Mouse (Mus musculus) liver, embryonic 11.5 days (tissue): ENCODE data around the gene Hdac9. TPM values are rescaled to one million over a fixed set of nuclear protein-coding genes. Genes with fewer than 3 reads are reported as not detected.

Experiments used
- ATAC-seq: fragments of 200-750 bp; cut with Nextera tagmentation; replicated peaks from 2 replicates; pipeline ENCODE4 v1.8.0; 2017; ENCODE audit warnings: moderate number of reproducible peaks, mild to moderate bottlenecking, moderate TSS enrichment, moderate library complexity; ENCODE audit not compliant: low FRiP score
- DNase-seq: peaks from one replicate; pipeline ENCODE4 v3.0.0-alpha.2; 2017; ENCODE audit warnings: low spot score
- H3K27ac ChIP-seq: fragments of 300-500 bp; sonication (generic); 2 replicates; pipeline ENCODE4 v1.5.1; 2014; ENCODE audit warnings: mild to moderate bottlenecking, low read depth, low read length, control low read depth
- H3K27me3 ChIP-seq: fragments of 300-500 bp; sonication (generic); replicated peaks from 2 replicates; pipeline ENCODE4 v1.6.1; 2014; ENCODE audit warnings: low read length, mixed read lengths; ENCODE audit not compliant: control insufficient read depth, insufficient read depth
- H3K36me3 ChIP-seq: fragments of 300-500 bp; sonication (generic); 2 replicates; pipeline ENCODE4 v1.6.1; 2014; ENCODE audit warnings: mild to moderate bottlenecking, low read length, moderate library complexity, mixed read lengths; ENCODE audit not compliant: control insufficient read depth, insufficient read depth
- H3K4me1 ChIP-seq: fragments of 300-500 bp; sonication (generic); replicated peaks from 2 replicates; pipeline ENCODE4 v1.6.1; 2014; ENCODE audit warnings: low read length, mixed read lengths; ENCODE audit not compliant: control insufficient read depth, insufficient read depth
- H3K4me2 ChIP-seq: fragments of 300-500 bp; sonication (generic); 2 replicates; pipeline ENCODE4 v1.6.1; 2014; ENCODE audit warnings: mild to moderate bottlenecking, control low read depth, moderate library complexity
- H3K4me3 ChIP-seq: fragments of 300-500 bp; sonication (generic); 2 replicates; pipeline ENCODE4 v1.5.1; 2014; ENCODE audit warnings: low read depth, low read length, control low read depth
- H3K9ac ChIP-seq: fragments of 300-500 bp; sonication (generic); 2 replicates; pipeline ENCODE4 v1.6.1; 2014; ENCODE audit warnings: low read depth, low read length, control low read depth
- H3K9me3 ChIP-seq: fragments of 300-500 bp; sonication (generic); 2 replicates; pipeline ENCODE4 v1.6.1; 2016; ENCODE audit warnings: low read length, inconsistent platforms, mixed read lengths; ENCODE audit not compliant: control insufficient read depth
- WGBS: fragments of 180-500 bp; shearing (Covaris S2); extraction: QIAGEN DNeasy Blood & Tissue Kit; methylation state at CpG from one replicate; pipeline ENCODE4 v1.1.7; 2014; 5-methylcytosine and 5-hydroxymethylcytosine counted together
- polyA plus RNA-seq: library from polyadenylated mRNA; unstranded; fragments of >200 nt; fragmentation: Nextera tagmentation; extraction: Ambion mirVana; gene quantifications from 2 replicates; pipeline ENCODE4 v1.2.1, GENCODE M21; 2014

Gene Hdac9
- polyA plus RNA-seq, 1 experiment from 2014 or later, result 3.5 TPM

- Histone ChIP-seq H3K4me3 (no peak overlapping the region), H3K4me2 (no peak overlapping the region), H3K9ac (no peak overlapping the region), H3K4me1 (no peaks in the 10 kb centered on the region), H3K27ac (no peak overlapping the region), H3K36me3 (no peaks in the 10 kb centered on the region), H3K9me3 (no peaks in the 10 kb centered on the region), H3K27me3 (no peaks in the 10 kb centered on the region)
- ATAC-seq (no peak), DNase-seq (no peak)
- 46% methylated on average over 3 of the region's 3 CpGs for WGBS
Observed at GRCm38 (mm10) chr12:34495940-34496339, 421.0 kb downstream of the Hdac9 start.

GRCm38 (mm10) chr12:34489629-34490028 is 427.3 kb downstream of the Hdac9 start:
- H3K36me3 ChIP-seq, result no peaks in the 10 kb centered on the region
- no peaks in the 10 kb centered on the region for H3K27me3 ChIP-seq
- H3K4me3 ChIP-seq, result no peak overlapping the region
- ATAC-seq (no peak), DNase-seq (no peak)
- H3K9ac ChIP-seq, result no peak overlapping the region
- H3K9me3 ChIP-seq, result no peaks in the 10 kb centered on the region
- no peak overlapping the region for H3K4me2 ChIP-seq
- no peak overlapping the region for H3K27ac ChIP-seq
- no peaks in the 10 kb centered on the region for H3K4me1 ChIP-seq

- ATAC-seq (no peak), DNase-seq (no peak)
- H3K36me3 ChIP-seq, result no peaks in the 10 kb centered on the region
- no peaks in the 10 kb centered on the region for H3K27me3 ChIP-seq
- H3K9me3 ChIP-seq, result no peaks in the 10 kb centered on the region
- H3K4me1 ChIP-seq, result no peaks in the 10 kb centered on the region
- no peak overlapping the region for H3K4me3 ChIP-seq
- no peak overlapping the region for H3K27ac ChIP-seq
- H3K9ac ChIP-seq, result no peak overlapping the region
- H3K4me2 ChIP-seq, result no peak overlapping the region
- 93% methylated on average over 1 of the region's 1 CpGs for WGBS
Observed at GRCm38 (mm10) chr12:34487666-34488065, 429.2 kb downstream of the Hdac9 start.

- Histone ChIP-seq H3K27ac (no peak overlapping the region), H3K4me2 (no peak overlapping the region), H3K4me1 (no peaks in the 10 kb centered on the region), H3K4me3 (no peak overlapping the region), H3K36me3 (no peaks in the 10 kb centered on the region), H3K27me3 (no peaks in the 10 kb centered on the region), H3K9ac (no peak overlapping the region), H3K9me3 (no peaks in the 10 kb centered on the region)
- 69% methylated on average over 3 of the region's 3 CpGs for WGBS
- no peak for ATAC-seq
- no peak for DNase-seq
Observed at GRCm38 (mm10) chr12:34487021-34487420, 429.9 kb downstream of the Hdac9 start.

- Histone ChIP-seq H3K4me1 (no peaks in the 10 kb centered on the region), H3K4me3 (no peak overlapping the region), H3K27me3 (no peaks in the 10 kb centered on the region), H3K4me2 (no peak overlapping the region), H3K9ac (no peak overlapping the region), H3K36me3 (no peaks in the 10 kb centered on the region), H3K27ac (no peak overlapping the region), H3K9me3 (no peaks in the 10 kb centered on the region)
- DNase-seq, result no peak
- 44% methylated on average over 2 of the region's 2 CpGs for WGBS
- no peak for ATAC-seq
Observed at GRCm38 (mm10) chr12:34486016-34486415, 430.9 kb downstream of the Hdac9 start.

GRCm38 (mm10) chr12:34481702-34482101 is 435.2 kb downstream of the Hdac9 start:
- H3K4me1 ChIP-seq, result no peaks in the 10 kb centered on the region
- H3K9ac ChIP-seq, result no peak overlapping the region
- H3K4me2 ChIP-seq, result no peak overlapping the region
- DNase-seq (no peak), ATAC-seq (no peak)
- WGBS, result 94% methylated on average over 5 of the region's 5 CpGs
- H3K27ac ChIP-seq, result no peak overlapping the region
- H3K9me3 ChIP-seq, result no peaks in the 10 kb centered on the region
- H3K4me3 ChIP-seq, result no peak overlapping the region
- no peaks in the 10 kb centered on the region for H3K27me3 ChIP-seq
- no peaks in the 10 kb centered on the region for H3K36me3 ChIP-seq

GRCm38 (mm10) chr12:34472949-34473651 is 443.8 kb downstream of the Hdac9 start:
- whole genome bisulfite sequencing, result 74% methylated on average over 10 of the region's 10 CpGs
- Histone ChIP-seq H3K27ac (no peak overlapping the region), H3K9ac (no peak overlapping the region), H3K4me3 (no peak overlapping the region), H3K4me2 (no peak overlapping the region), H3K9me3 (no peaks in the 10 kb centered on the region), H3K36me3 (no peaks in the 10 kb centered on the region), H3K4me1 (no peaks in the 10 kb centered on the region), H3K27me3 (no peaks in the 10 kb centered on the region)
- ATAC-seq, result no peak
- DNase-seq, result no peak

- Histone ChIP-seq H3K4me1 (no peaks in the 10 kb centered on the region), H3K4me2 (no peak overlapping the region), H3K9me3 (no peaks in the 10 kb centered on the region), H3K27ac (no peak overlapping the region), H3K36me3 (no peaks in the 10 kb centered on the region), H3K4me3 (no peak overlapping the region), H3K9ac (no peak overlapping the region), H3K27me3 (no peaks in the 10 kb centered on the region)
- no peak for DNase-seq
- 72% methylated on average over 4 of the region's 4 CpGs for WGBS
- ATAC-seq, result no peak
Observed at GRCm38 (mm10) chr12:34472542-34472941, 444.4 kb downstream of the Hdac9 start.

GRCm38 (mm10) chr12:34461728-34462127 is 455.2 kb downstream of the Hdac9 start:
- Histone ChIP-seq H3K4me1 (no peaks in the 10 kb centered on the region), H3K4me3 (no peak overlapping the region), H3K9ac (no peak overlapping the region), H3K9me3 (no peaks in the 10 kb centered on the region), H3K27ac (no peak overlapping the region), H3K27me3 (no peaks in the 10 kb centered on the region), H3K36me3 (no peaks in the 10 kb centered on the region), H3K4me2 (no peak overlapping the region)
- DNase-seq (no peak), ATAC-seq (no peak)
- WGBS, result 66% methylated on average over 1 of the region's 1 CpGs
